Mouse (Mus musculus) ovary, postnatal 14 days (tissue): ENCODE data around the gene Retreg2.
A peak's percentile ranks its signal among the peaks of the same experiment; 100 is the strongest.

ENCODE experiments used
- DNase-seq: peaks from one replicate; pipeline ENCODE4 v3.0.0; 2022; ENCODE audit warnings: low spot score

The Retreg2 gene

GRCm38 (mm10) chr1:75168472-75169464, 26.2 kb downstream of the Retreg2 start, which contains the start of gene Zfand2b:
Gene Zfand2b (plus strand): TSS chr1:75168646.
- peak; percentile 94 for DNase-seq

GRCm38 (mm10) chr1:75179334-75180104, 36.9 kb downstream of the Retreg2 start:
- DNase-seq = peak; percentile 26

- peak; percentile 69 for DNase-seq
Measured at GRCm38 (mm10) chr1:75180105-75180590, 37.6 kb downstream of the Retreg2 start, which contains the start of gene Abcb6. Gene Abcb6 (minus strand): TSS chr1:75180392.

- no peak for DNase-seq
Measured at GRCm38 (mm10) chr1:75180741-75181140, 38.2 kb downstream of the Retreg2 start.

- no peak for DNase-seq
Measured at GRCm38 (mm10) chr1:75181377-75181870, 38.8 kb downstream of the Retreg2 start.

GRCm38 (mm10) chr1:75182160-75182559, 39.6 kb downstream of the Retreg2 start:
- no peak for DNase-seq

GRCm38 (mm10) chr1:75185495-75185894, 42.9 kb downstream of the Retreg2 start:
- no peak for DNase-seq

- no peak for DNase-seq
Measured at GRCm38 (mm10) chr1:75187126-75187525, 44.5 kb downstream of the Retreg2 start.

- no peak for DNase-seq
Measured at GRCm38 (mm10) chr1:75187914-75188483, 45.4 kb downstream of the Retreg2 start.

GRCm38 (mm10) chr1:75190577-75190976, 48.0 kb downstream of the Retreg2 start:
- DNase-seq = no peak

- DNase-seq = no peak
Measured at GRCm38 (mm10) chr1:75191258-75191621, 48.7 kb downstream of the Retreg2 start.

- peak; percentile 84 for DNase-seq
Measured at GRCm38 (mm10) chr1:75191622-75192402, 49.2 kb downstream of the Retreg2 start, which contains the start of the genes Ankzf1 and Atg9a. Gene Ankzf1 (plus strand): TSS chr1:75192151. Gene Atg9a (minus strand): TSS chr1:75192196.

GRCm38 (mm10) chr1:75192452-75192851, 49.9 kb downstream of the Retreg2 start:
- peak; percentile 29 for DNase-seq
